Mouse (Mus musculus): ENCODE measurements around the gene Card9.
"Not testable (repeated sequence)": the region's sequence is repeated elsewhere in the genome, so short reads cannot be mapped to it uniquely, and the experiment has no call there.

The Card9 gene

DNA sequence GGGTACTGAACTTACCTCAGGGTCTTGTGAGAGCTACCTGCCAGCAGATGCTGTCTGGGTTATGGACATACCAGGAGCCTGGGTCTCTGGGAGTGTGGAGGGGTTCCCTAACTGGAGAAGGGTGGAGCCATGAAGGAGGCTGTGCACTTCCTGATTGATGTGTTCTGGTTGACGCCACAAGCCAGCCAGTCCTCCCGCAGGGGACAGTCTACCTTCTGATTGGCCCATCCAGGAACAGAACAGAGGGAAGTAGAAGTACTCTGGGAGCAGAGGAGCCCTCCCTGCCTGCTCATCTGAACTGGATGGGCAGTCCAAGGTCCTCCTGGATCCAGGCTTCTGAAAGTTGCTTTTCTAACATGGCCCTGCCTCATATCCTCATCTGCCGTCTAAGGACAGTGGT is at the start of gene Card9:
Gene Card9 (minus strand): TSS at position 147 of the 400 bp plus-strand sequence.
- peak in 1 of 2 experiments; percentile 61 for DNase-seq (ENCODE audit: low spot score in 2 of 2)

GRCm38 (mm10) chr2:26410091-26410490 is 49.4 kb upstream of the Card9 start:
- DNase-seq (ENCODE audit: low spot score in 2 of 2): no peak

DNA sequence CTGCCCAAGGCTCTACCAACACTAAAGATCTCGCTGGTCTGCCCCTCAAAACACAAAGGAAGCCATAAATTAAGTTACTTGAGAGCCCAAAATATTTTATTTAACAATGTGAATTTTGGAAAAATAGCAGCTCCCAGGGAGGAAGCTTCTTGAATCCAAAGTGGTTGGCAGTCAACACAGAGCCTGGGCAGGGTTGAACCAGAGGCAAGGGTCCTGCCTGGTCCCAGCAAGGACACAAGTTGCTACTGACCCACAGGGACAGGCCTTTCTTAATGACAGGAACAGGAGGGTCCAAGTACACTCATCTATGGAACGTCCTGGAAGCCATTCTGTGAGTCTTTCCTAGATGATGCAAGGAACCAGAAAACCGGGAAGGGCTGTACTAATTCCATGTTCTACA is 48.6 kb upstream of the Card9 start:
- peak in 1 of 2 experiments; percentile 31 for DNase-seq (ENCODE audit: low spot score in 2 of 2)

- peak; percentile 94 to 97 for DNase-seq (ENCODE audit: low spot score in 2 of 2)
Measured at GRCm38 (mm10) chr2:26408515-26409356, 48.0 kb upstream of the Card9 start, which contains the start of gene Inpp5e. Inpp5e (minus strand) TSS chr2:26409203.

GRCm38 (mm10) chr2:26403306-26403705 is 42.6 kb upstream of the Card9 start:
- no peak for DNase-seq (ENCODE audit: low spot score in 2 of 2)

DNA sequence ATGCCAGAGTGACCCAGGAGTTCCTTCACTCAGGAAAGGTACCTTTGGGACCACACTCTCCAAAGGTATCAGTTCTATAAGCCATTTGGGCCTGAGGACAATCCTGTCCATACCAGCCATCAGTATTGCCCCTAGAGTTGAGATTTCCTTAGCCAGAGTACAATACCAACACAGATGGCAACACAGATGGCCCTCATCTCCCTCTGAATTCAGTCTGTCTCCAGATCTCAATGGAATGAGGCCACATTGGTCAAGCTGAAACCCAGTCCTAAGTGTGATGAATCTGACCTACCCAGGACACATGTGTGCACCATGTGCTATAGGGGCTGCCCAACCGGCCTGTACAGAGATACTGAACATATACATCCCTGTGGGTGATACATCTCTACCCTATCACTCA is 41.5 kb upstream of the Card9 start:
- no peak for DNase-seq (ENCODE audit: low spot score in 2 of 2)

- DNase-seq (ENCODE audit: low spot score in 2 of 2): no peak
Measured at GRCm38 (mm10) chr2:26401023-26401422, 40.3 kb upstream of the Card9 start.

GRCm38 (mm10) chr2:26400296-26400695 is 39.6 kb upstream of the Card9 start:
- no peak for DNase-seq (ENCODE audit: low spot score in 2 of 2)

DNA sequence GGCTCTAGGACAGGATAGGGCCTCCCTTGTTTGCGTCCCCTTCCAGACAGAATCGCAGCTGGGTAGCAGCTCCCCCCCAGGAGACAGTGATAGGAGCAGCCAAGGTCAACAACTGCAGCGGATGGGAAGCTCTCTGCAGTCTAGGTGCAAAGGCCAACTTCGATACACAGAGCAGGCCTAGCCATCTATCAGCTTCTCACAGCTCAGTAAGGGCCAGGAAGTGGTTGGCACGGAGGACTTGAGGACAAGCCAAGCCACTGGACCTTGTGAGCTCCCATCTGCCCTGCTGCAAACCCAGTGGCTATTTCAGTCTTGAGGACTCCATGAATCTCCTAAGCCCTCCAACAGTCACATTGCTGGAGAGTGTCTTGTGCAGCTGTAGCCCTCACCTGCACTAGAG is 38.9 kb upstream of the Card9 start:
- peak; percentile 70 for DNase-seq (ENCODE audit: low spot score in 2 of 2)

DNA sequence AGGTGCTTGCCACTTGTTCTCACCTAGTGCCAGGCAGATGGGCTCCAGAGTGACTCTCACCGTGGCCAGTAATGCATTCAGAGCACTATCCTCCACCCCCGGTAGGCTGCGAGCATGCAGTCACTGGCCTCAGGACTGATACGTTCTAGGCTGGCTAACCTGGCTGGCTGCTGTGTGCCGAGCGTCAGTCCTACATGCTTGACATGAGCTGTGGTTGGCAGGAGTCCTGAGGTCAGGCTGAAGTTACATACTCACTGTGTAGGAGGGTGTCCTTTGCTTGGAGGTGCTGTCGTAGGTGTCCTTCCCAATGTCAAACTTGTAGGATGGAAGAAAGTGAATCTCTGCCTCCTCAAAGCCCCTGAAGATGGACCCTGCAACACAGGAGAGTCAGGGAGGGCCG is 38.3 kb upstream of the Card9 start:
- DNase-seq (ENCODE audit: low spot score in 2 of 2): peak in 1 of 2 experiments; percentile 30

GRCm38 (mm10) chr2:26391617-26392016 is 30.9 kb upstream of the Card9 start:
- no peak for DNase-seq (ENCODE audit: low spot score in 2 of 2)

DNA sequence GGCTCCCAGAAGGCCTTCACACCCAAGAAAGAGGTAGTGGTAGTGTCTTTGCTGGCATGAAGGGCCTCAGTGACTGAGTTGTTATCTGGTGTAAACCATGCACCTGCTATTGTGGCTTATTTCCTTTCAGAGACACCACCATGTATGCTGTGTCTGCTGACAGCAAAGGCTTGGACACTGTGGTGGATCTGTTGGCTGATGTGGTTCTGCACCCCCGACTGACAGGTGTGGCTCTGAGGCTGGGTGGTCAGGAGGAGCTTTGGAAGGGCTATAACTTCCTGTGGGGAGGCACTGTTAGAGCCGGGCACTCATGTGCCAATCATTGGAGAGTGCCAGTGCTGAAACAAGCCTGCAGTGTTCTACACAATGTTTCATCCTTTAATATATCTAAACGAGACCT is 30.2 kb upstream of the Card9 start:
- DNase-seq (ENCODE audit: low spot score in 2 of 2): no peak

DNA sequence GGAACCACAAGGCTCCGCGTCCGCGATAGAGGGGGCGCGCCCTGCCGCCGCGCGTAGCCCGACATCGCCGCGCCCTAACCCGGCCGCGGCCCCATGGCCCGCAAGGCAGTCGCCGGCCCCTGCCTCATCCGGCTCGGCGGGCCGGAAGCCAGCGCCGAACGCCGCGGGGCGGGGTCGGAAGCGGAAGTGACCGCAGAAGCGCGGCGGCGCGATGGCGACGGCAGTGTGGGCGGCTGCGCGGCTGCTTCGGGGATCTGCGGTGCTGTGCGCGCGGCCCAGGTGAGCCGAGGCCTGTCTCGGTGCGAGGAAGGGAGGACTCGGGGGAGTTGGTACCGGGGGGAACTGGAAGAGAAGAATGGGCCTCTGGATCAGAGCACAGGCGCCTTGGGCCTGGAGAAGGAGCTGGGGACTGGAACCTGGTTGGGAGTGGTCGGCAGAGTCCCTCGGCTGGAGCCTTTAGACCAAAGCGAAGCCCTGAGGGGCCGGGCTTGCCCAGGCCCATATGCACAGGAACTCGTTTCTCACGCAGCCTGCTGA is 28.5 kb upstream of the Card9 start, which contains the start of the genes Entr1 and Pmpca:
Gene Entr1 (minus strand): TSS at position 163 of the 537 bp plus-strand sequence.
Gene Pmpca (plus strand): TSS at position 186 of the 537 bp plus-strand sequence.
- DNase-seq (ENCODE audit: low spot score in 2 of 2): peak; percentile 83 to 86

DNA sequence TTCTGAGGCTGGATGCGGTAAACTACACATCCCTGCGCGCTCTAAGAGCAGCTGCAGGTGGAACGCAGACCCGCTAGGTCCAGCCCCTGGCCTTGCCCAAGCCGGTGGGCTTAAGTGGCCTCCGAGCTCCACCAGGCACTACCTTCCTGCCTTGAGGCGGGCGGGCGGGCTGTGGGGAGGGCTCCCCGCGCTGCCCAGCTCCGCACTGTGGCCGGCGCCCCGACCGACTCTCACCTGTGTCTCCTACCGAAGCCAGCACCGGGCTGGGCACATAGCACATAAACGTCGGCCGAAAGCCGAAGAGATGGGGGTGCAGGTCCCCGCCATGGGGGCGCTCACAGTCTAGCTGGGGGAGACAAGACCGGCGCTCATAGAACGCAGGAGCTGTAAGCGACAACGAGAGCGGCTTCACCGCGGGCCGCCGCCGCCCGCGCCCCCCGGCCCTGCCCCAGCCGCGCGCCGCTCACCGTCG is 28.0 kb upstream of the Card9 start:
- peak in 1 of 2 experiments; percentile 27 for DNase-seq (ENCODE audit: low spot score in 2 of 2)

DNA sequence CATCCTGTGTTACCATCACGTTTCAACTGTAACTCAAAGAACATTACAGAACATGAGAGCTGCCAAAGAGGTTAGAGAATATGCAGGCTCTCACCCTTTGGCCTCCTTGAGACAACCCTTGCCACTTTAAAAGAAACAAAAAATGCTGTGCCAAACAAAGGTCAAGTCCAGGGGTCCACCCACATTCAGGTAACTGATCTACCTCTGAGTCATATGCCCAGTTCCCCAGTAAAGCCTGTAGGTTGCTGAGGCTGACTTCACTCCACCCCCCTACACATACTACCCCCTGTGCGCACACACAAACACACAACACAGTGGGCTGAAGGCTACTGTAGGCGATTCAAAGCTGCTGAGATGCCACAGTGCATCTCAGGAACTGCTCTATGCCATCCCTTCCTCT is 27.0 kb upstream of the Card9 start:
- DNase-seq (ENCODE audit: low spot score in 2 of 2): no peak

GRCm38 (mm10) chr2:26380871-26381270 is 20.2 kb upstream of the Card9 start:
- not testable (repeated sequence) for DNase-seq (ENCODE audit: low spot score in 2 of 2)

GRCm38 (mm10) chr2:26380131-26380771 is 19.5 kb upstream of the Card9 start, which contains the start of gene Snapc4:
Snapc4 (minus strand) TSS chr2:26380653.
- peak; percentile 76 to 79 for DNase-seq (ENCODE audit: low spot score in 2 of 2)

DNA sequence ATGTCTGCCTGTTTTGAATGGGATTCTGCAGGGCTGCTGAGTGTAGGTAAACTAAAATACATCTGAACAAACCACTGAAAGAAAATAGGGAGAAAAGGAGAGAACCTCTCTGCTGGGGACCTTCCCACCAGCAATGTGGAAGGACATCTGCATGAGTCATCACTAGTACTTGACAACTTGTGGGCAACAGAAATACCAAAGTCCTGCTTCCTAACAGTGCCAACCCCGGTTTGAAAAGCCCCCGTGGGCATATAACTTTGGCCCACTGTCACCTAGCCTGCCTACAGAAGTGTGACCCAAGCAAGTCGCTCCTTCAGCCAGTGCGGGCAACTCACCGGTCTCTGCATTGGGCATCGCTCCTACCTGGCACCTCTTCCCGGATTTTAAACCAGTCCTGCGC is 11.7 kb upstream of the Card9 start:
- DNase-seq (ENCODE audit: low spot score in 2 of 2): no peak

GRCm38 (mm10) chr2:26368572-26368971 is 7.9 kb upstream of the Card9 start:
- DNase-seq (ENCODE audit: low spot score in 2 of 2): peak; percentile 67 to 71

DNA sequence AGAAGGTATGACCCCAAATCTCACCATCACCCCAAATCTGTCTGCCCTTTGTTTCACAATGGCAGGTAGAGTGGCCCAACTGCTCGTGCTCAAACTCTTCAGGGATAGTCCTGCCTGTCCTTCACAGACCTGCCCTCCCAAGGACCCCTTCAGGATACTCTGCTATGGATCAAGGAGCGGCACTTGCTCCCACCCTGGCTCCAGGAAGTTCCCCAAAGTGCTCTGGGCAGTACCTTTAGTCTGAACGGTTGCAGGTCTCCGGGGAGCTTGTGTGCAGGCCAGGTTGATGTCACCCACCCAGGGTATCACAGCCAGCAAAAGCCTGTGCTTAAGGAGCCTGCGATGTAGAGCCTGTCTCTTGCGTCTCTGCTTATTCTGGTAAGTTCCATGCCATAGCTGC is 7.2 kb upstream of the Card9 start:
- no peak for DNase-seq (ENCODE audit: low spot score in 2 of 2)

- peak; percentile 81 to 83 for DNase-seq (ENCODE audit: low spot score in 2 of 2)
Measured at GRCm38 (mm10) chr2:26364738-26365465, 4.2 kb upstream of the Card9 start.

DNA sequence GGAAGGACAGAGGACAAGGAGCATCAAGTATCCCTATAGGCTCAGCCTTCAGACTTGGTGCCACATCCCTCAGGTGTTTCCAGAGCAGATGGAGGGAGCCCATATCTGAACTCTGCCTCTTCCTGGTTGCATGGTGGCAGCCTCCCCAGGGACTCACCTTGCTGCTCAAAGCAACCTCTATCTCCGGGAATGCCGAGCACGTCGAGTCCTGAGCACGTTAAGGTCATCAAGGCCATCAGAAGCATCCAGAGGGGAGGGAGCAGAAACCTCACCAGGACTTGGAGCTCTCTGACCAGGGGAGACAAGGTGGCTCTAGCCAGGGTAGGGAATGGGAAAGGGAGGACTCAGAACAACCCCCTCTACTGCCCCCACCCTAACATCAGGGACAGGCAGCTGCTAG is 2.8 kb upstream of the Card9 start:
- no peak for DNase-seq (ENCODE audit: low spot score in 2 of 2)
